Mouse (Mus musculus): ENCODE data around the gene Mlip.

- TF ChIP-seq CTCF (IDR thresholded peaks at IDR 0.05; ENCODE audit: insufficient read depth, low read depth, low read length) (no peak), POLR2A (IDR thresholded peaks at IDR 0.05; ENCODE audit: insufficient read depth, low read depth, low read length) (no peak)
Measured at GRCm38 (mm10) chr9:77251511-77252112, 101.2 kb downstream of the Mlip start.

Measured in olfactory bulb, adult 2 months (tissue).